Comparison of ENCODE assay signal across 17 mouse cellular contexts in the genomic region with DNA sequence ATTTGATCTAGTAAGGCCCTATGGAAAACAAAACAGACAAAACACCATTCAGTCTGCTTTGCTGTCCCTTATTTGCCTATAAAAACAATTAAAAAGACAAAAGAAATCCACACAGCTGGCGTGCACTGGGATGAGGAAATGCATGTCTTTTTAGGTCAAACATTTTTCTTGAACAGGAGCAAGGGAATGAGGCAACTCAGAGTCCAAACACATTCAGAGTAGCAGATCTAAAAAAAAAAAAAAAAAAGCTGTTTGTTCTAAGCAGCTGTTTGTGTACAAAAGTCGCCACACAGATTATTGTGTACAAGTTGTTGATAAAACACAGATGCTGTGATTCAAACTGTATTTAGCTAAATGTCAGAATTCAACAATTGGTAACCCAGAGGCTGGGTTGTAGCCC. TPM values are rescaled to one million over a fixed set of nuclear protein-coding genes. Genes with fewer than 3 reads are reported as not detected.
DNase-seq lines count a peak whose midpoint lies in the region; ATAC-seq and TF ChIP-seq lines count a peak whose summit lies in the region.
"Had no signal": no experiment of that assay in that cellular context is flagged by ENCODE, and none has a peak within 500 bp of the region (broad histone marks: within the 10 kb centered on the region; RNA-seq: fewer than 3 reads in every experiment).

No protein-coding gene starts in this region.

- peak overlapping the region; percentile 16; the same call in 1 of the 2 replicates for H3K27ac ChIP-seq in heart, adult 2 months
- peak overlapping the region; percentile 64; the same call in 1 of the 2 replicates for H3K27ac ChIP-seq in lung, embryonic 16.5 days (ENCODE audit: low read length)
- H3K27ac ChIP-seq in embryonic fibroblast, embryonic 13.5 days (ENCODE audit: insufficient read depth, low read length) = peak overlapping the region; percentile 75
- H3K27ac ChIP-seq: hindbrain, postnatal 0 days; liver, embryonic 14.5 days; midbrain, embryonic 13.5 days; neural tube, embryonic 12.5 days had no signal

- no peak overlapping the region for H3K4me2 ChIP-seq in lung, embryonic 16.5 days (ENCODE audit: low read depth, low read length)
- H3K4me2 ChIP-seq: midbrain, embryonic 13.5 days; neural tube, embryonic 12.5 days had no signal

- H3K4me1 ChIP-seq in heart, adult 2 months (ENCODE audit: control insufficient read depth, insufficient read depth, low read length) = peaks cover 2% of the 10 kb centered on the region
- H3K4me1 ChIP-seq in lung, embryonic 16.5 days (replicated peaks; ENCODE audit: control insufficient read depth, insufficient read depth, low read length) = peaks cover 26% of the 10 kb centered on the region
- H3K4me1 ChIP-seq in embryonic fibroblast, embryonic 13.5 days (ENCODE audit: control insufficient read depth, insufficient read depth, low read length) = peaks cover 8% of the 10 kb centered on the region
- H3K4me1 ChIP-seq: midbrain, embryonic 13.5 days; neural tube, embryonic 12.5 days had no signal

- intact Hi-C loops in heart, adult 2 months (cut with DNase I) = no loop called here
- intact Hi-C loops in heart, postnatal 14 days (cut with DNase I) = no loop called here

- TF ChIP-seq POLR2A in heart, adult 2 months (IDR thresholded peaks at IDR 0.05; ENCODE audit: insufficient read depth, low read depth, low read length) = no peak
- no peak for TF ChIP-seq POLR2A in embryonic fibroblast, embryonic 13.5 days (IDR thresholded peaks at IDR 0.05; ENCODE audit: low read depth, low read length)

- WGBS in heart, adult 2 months = 66% methylated on average over 2 of the region's 2 CpGs
- WGBS in lung, embryonic 16.5 days = 36% methylated on average over 2 of the region's 2 CpGs

- no peaks in the 10 kb centered on the region for H3K27me3 ChIP-seq in heart, adult 2 months (ENCODE audit: control insufficient read depth, insufficient read depth, low read length)
- H3K27me3 ChIP-seq in lung, embryonic 16.5 days (ENCODE audit: control insufficient read depth, insufficient read depth, low read depth, low read length) = no peaks in the 10 kb centered on the region
- H3K27me3 ChIP-seq: CH12.LX; midbrain, embryonic 13.5 days; neural tube, embryonic 12.5 days had no signal

- no peak overlapping the region for H3K9ac ChIP-seq in heart, adult 2 months (ENCODE audit: low read depth, low read length)
- no peak overlapping the region for H3K9ac ChIP-seq in lung, embryonic 16.5 days (ENCODE audit: low read length)
- H3K9ac ChIP-seq: liver, embryonic 14.5 days; midbrain, embryonic 13.5 days; neural tube, embryonic 12.5 days had no signal

- peak; percentile 39 for ATAC-seq in lung, embryonic 16.5 days (ENCODE audit: low read depth)
- ATAC-seq: hindbrain, postnatal 0 days; midbrain, embryonic 13.5 days had no signal

- no peak overlapping the region for H3K4me3 ChIP-seq in heart, adult 2 months
- H3K4me3 ChIP-seq in lung, embryonic 16.5 days (ENCODE audit: low read length) = no peak overlapping the region
- no peak overlapping the region for H3K4me3 ChIP-seq in embryonic fibroblast, embryonic 13.5 days (ENCODE audit: insufficient read depth, low read length)
- H3K4me3 ChIP-seq: midbrain, embryonic 13.5 days; neural tube, embryonic 12.5 days had no signal

- no peak for TF ChIP-seq CTCF in heart, adult 2 months (IDR thresholded peaks at IDR 0.05)
- TF ChIP-seq CTCF in embryonic fibroblast, embryonic 13.5 days (IDR thresholded peaks at IDR 0.05; ENCODE audit: borderline replicate concordance, insufficient read depth, low read length) = no peak

- H3K9me3 ChIP-seq in lung, embryonic 16.5 days (ENCODE audit: control insufficient read depth, low read length) = no peaks in the 10 kb centered on the region
- H3K9me3 ChIP-seq: midbrain, embryonic 13.5 days; neural tube, embryonic 12.5 days had no signal

- no peaks in the 10 kb centered on the region for H3K79me2 ChIP-seq in heart, adult 2 months (replicated peaks; ENCODE audit: control insufficient read depth, insufficient read depth, low read length)

- H3K36me3 ChIP-seq in heart, adult 2 months (ENCODE audit: control insufficient read depth, insufficient read depth, low read length) = no peaks in the 10 kb centered on the region
- H3K36me3 ChIP-seq in lung, embryonic 16.5 days (ENCODE audit: control insufficient read depth, insufficient read depth, low read length) = no peaks in the 10 kb centered on the region
- H3K36me3 ChIP-seq: midbrain, embryonic 13.5 days; neural tube, embryonic 12.5 days had no signal

- TF ChIP-seq EP300 in heart, adult 2 months (IDR thresholded peaks at IDR 0.05; ENCODE audit: insufficient read depth, low read depth, low read length) = no peak

- DNase-seq in heart, adult 2 months = no peak
- DNase-seq in heart, postnatal 14 days = no peak
- DNase-seq in lung, postnatal 4 days = no peak
- DNase-seq in NIH3T3 (ENCODE audit: low read depth) = peak; percentile 36
- no peak for DNase-seq in thymus, postnatal 25 days
- DNase-seq: adrenal gland, postnatal 10 days; cerebellum, adult 9-10 months; heart, postnatal 4 days; kidney, adult 2 months; thymus, postnatal 4 days had no signal

RNA-seq across cellular contexts. Expression of a gene that starts 33.5 kb away (rescaled TPM):
- 1 to 10 TPM in 1 of 2 experiments, under 1 TPM in 1; 0.84 to 1.1 TPM for total RNA-seq in heart, adult 2 months (2021)
- polyA plus RNA-seq in heart, adult 2 months (2012; rRNA removed) = 1.5 and 2.3 TPM in 2 replicates
- total RNA-seq in heart, postnatal 14 days (2021) = 1 to 10 TPM; 3.8 to 4.9 TPM
- 12.4 and 13.2 TPM in 2 replicates for polyA plus RNA-seq in lung, embryonic 16.5 days (2015; fragmentation: Nextera tagmentation; extraction: Ambion mirVana)
- polyA plus RNA-seq in embryonic fibroblast, embryonic 13.5 days (2011; ENCODE audit: insufficient read length, low read depth, missing spikeins) = 32.5 and 48.1 TPM in 2 replicates
- total RNA-seq: CH12.LX had no signal

Comparison
In these comparisons a context has a peak if more than half of its experiments do, and no peak if none do; other contexts are left out.
1. H3K27ac ChIP-seq: peak in every context shown above with its lines; median percentile 75 in embryonic fibroblast, embryonic 13.5 days; 64 in lung, embryonic 16.5 days; 16 in heart, adult 2 months.